Mouse (Mus musculus): ENCODE data around the gene Abtb2. TPM values are rescaled to one million over a fixed set of nuclear protein-coding genes. Genes with fewer than 3 reads are reported as not detected.

The Abtb2 gene
- polyA plus RNA-seq, 1 experiment from 2014 or later = 18.6 TPM

GRCm38 (mm10) chr2:103747891-103748290 lies 181.8 kb downstream of the Abtb2 start:
- ATAC-seq (ENCODE audit: insufficient number of reproducible peaks, insufficient read depth, low FRiP score, low read depth) = no peak
- Histone ChIP-seq H3K4me2 (ENCODE audit: low read length) (no peak overlapping the region), H3K9ac (ENCODE audit: low read length) (no peak overlapping the region), H3K36me3 (ENCODE audit: control insufficient read depth, insufficient read depth, low read length) (peaks cover 75% of the 10 kb centered on the region), H3K4me1 (ENCODE audit: control insufficient read depth in 2 of 2, insufficient read depth in 2 of 2, low read length in 2 of 2) (no peaks in the 10 kb centered on the region), H3K4me3 (ENCODE audit: control insufficient read depth in 1 of 2, insufficient read depth in 1 of 2, low read depth in 1 of 2, low read length in 2 of 2) (no peak overlapping the region), H3K27ac (replicated peaks in 1 of 2; ENCODE audit: control insufficient read depth in 1 of 2, insufficient read depth in 1 of 2, low read depth in 2 of 2, low read length in 2 of 2) (no peak overlapping the region), H3K9me3 (ENCODE audit: control insufficient read depth, low read length) (no peaks in the 10 kb centered on the region), H3K27me3 (ENCODE audit: control insufficient read depth, insufficient read depth, low read length) (no peaks in the 10 kb centered on the region)
- WGBS = 92% methylated on average over 9 of the region's 9 CpGs

DNA sequence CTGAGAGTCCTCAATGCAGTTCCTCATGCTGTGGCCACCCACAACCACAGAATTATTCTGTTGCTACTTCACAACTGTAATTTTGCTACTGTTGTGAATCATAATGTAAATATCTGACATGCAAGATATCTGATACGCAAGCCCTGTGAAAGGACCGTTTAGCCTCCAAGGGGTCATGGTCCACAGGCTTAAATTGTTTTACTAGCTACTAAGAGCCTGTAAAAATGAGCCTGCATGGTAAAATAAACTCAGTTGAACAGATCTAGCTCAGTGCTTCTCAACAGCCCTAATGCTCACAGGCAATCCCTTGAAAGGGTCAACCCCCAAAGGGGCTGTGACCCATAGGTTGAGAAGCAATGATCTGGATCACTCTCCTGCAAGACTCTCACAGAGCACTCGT lies 183.0 kb downstream of the Abtb2 start:
- H3K27me3 ChIP-seq (ENCODE audit: control insufficient read depth, insufficient read depth, low read length) = no peaks in the 10 kb centered on the region
- no peak overlapping the region for H3K9ac ChIP-seq (ENCODE audit: low read length)
- H3K4me1 ChIP-seq (ENCODE audit: control insufficient read depth in 2 of 2, insufficient read depth in 2 of 2, low read length in 2 of 2) = no peaks in the 10 kb centered on the region
- H3K27ac ChIP-seq (replicated peaks in 1 of 2; ENCODE audit: control insufficient read depth in 1 of 2, insufficient read depth in 1 of 2, low read depth in 2 of 2, low read length in 2 of 2) = no peak overlapping the region
- ATAC-seq (ENCODE audit: insufficient number of reproducible peaks, insufficient read depth, low FRiP score, low read depth) = no peak
- peaks cover 77% of the 10 kb centered on the region for H3K36me3 ChIP-seq (ENCODE audit: control insufficient read depth, insufficient read depth, low read length)
- 96% methylated on average over 3 of the region's 3 CpGs for WGBS
- no peak overlapping the region for H3K4me3 ChIP-seq (ENCODE audit: control insufficient read depth in 1 of 2, insufficient read depth in 1 of 2, low read depth in 1 of 2, low read length in 2 of 2)
- no peak overlapping the region for H3K4me2 ChIP-seq (ENCODE audit: low read length)
- no peaks in the 10 kb centered on the region for H3K9me3 ChIP-seq (ENCODE audit: control insufficient read depth, low read length)

DNA sequence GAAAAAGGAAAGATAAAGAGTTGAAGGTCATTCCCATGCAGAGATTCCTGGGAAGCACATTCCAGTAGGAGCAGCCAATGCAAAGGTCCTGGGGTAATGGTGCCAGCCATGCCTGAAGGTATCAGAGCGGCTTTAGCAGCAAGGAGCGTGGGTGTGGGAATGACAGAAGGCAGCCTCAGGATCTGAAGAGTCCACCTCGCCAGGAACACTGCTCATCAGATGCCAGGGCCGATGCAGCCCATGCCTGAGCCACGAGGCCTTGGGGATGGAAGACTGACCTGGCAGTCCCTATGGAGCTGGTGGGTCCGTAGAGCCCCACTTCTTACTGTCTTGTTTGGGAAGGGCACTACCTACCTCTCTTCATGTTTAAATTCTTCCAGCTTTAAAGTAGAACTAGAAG lies 185.7 kb downstream of the Abtb2 start:
- no peak for ATAC-seq (ENCODE audit: insufficient number of reproducible peaks, insufficient read depth, low FRiP score, low read depth)
- no peak overlapping the region for H3K27ac ChIP-seq (replicated peaks in 1 of 2; ENCODE audit: control insufficient read depth in 1 of 2, insufficient read depth in 1 of 2, low read depth in 2 of 2, low read length in 2 of 2)
- H3K4me3 ChIP-seq (ENCODE audit: control insufficient read depth in 1 of 2, insufficient read depth in 1 of 2, low read depth in 1 of 2, low read length in 2 of 2) = no peak overlapping the region
- no peaks in the 10 kb centered on the region for H3K9me3 ChIP-seq (ENCODE audit: control insufficient read depth, low read length)
- H3K4me1 ChIP-seq (ENCODE audit: control insufficient read depth in 2 of 2, insufficient read depth in 2 of 2, low read length in 2 of 2) = no peaks in the 10 kb centered on the region
- H3K9ac ChIP-seq (ENCODE audit: low read length) = no peak overlapping the region
- no peak overlapping the region for H3K4me2 ChIP-seq (ENCODE audit: low read length)
- WGBS = 93% methylated on average over 6 of the region's 6 CpGs
- peaks cover 91% of the 10 kb centered on the region for H3K36me3 ChIP-seq (ENCODE audit: control insufficient read depth, insufficient read depth, low read length)
- no peaks in the 10 kb centered on the region for H3K27me3 ChIP-seq (ENCODE audit: control insufficient read depth, insufficient read depth, low read length)

DNA sequence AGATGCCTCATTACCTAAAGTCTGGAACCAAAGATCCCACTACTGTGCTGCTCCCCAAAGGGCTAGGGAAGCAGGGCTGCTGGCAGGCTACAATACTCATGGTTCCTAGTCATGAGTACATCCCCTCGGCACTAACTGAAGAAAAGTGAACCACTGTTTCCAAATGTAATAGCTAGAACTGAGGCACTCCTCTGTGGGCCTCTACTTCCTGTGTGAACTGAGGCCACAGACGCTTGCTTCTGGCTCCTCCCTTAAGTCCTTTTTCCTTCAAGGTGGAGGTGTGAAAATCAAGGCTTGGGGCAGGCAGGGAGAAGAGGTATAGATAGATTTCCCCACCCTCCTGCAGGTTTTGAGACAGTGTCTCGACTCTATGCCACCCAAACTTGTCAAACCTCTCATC lies 188.5 kb downstream of the Abtb2 start:
- Histone ChIP-seq H3K27ac (replicated peaks in 1 of 2; ENCODE audit: control insufficient read depth in 1 of 2, insufficient read depth in 1 of 2, low read depth in 2 of 2, low read length in 2 of 2) (no peak overlapping the region), H3K4me2 (ENCODE audit: low read length) (no peak overlapping the region), H3K9ac (ENCODE audit: low read length) (no peak overlapping the region), H3K36me3 (ENCODE audit: control insufficient read depth, insufficient read depth, low read length) (peaks cover 76% of the 10 kb centered on the region), H3K4me1 (ENCODE audit: control insufficient read depth in 2 of 2, insufficient read depth in 2 of 2, low read length in 2 of 2) (no peaks in the 10 kb centered on the region), H3K9me3 (ENCODE audit: control insufficient read depth, low read length) (no peaks in the 10 kb centered on the region), H3K27me3 (ENCODE audit: control insufficient read depth, insufficient read depth, low read length) (no peaks in the 10 kb centered on the region), H3K4me3 (ENCODE audit: control insufficient read depth in 1 of 2, insufficient read depth in 1 of 2, low read depth in 1 of 2, low read length in 2 of 2) (no peak overlapping the region)
- 90% methylated on average over 3 of the region's 3 CpGs for WGBS
- no peak for ATAC-seq (ENCODE audit: insufficient number of reproducible peaks, insufficient read depth, low FRiP score, low read depth)

DNA sequence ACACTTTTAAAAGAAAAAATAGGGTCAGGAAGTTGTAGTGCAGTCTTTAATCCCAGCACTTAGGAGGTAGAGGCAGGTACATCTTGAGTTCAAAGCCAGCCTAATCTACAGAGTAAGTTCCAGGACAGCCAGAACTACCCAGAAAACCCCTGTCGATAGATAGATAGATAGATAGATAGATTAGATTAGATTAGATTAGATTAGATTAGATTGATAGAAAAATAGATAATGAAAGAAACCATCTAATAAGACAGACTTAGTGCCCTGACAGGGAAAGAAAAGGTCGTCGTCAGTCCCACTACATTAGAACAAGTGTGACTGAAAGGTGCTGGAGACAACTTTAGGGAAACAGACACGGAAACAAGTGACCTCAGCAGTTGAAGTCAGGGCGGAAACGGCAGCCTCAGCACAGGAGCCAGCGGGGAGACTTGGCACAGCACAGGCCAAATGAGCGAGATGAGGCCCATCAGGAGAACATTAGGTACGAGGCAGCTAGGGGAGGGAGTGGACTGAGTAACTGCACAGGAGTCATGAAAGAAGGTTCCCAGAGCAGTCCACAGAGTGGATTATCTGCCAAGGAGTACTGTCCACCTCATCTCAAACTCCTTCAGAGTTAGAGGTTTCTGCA lies 189.5 kb downstream of the Abtb2 start:
- Histone ChIP-seq H3K27ac (replicated peaks in 1 of 2; ENCODE audit: control insufficient read depth in 1 of 2, insufficient read depth in 1 of 2, low read depth in 2 of 2, low read length in 2 of 2) (no peak overlapping the region), H3K4me1 (ENCODE audit: control insufficient read depth in 2 of 2, insufficient read depth in 2 of 2, low read length in 2 of 2) (no peaks in the 10 kb centered on the region), H3K36me3 (ENCODE audit: control insufficient read depth, insufficient read depth, low read length) (peaks cover 66% of the 10 kb centered on the region), H3K9me3 (ENCODE audit: control insufficient read depth, low read length) (no peaks in the 10 kb centered on the region), H3K4me3 (ENCODE audit: control insufficient read depth in 1 of 2, insufficient read depth in 1 of 2, low read depth in 1 of 2, low read length in 2 of 2) (no peak overlapping the region), H3K9ac (ENCODE audit: low read length) (no peak overlapping the region), H3K4me2 (ENCODE audit: low read length) (no peak overlapping the region), H3K27me3 (ENCODE audit: control insufficient read depth, insufficient read depth, low read length) (no peaks in the 10 kb centered on the region)
- ATAC-seq (ENCODE audit: insufficient number of reproducible peaks, insufficient read depth, low FRiP score, low read depth) = no peak
- 78% methylated on average over 9 of the region's 9 CpGs for WGBS

- Histone ChIP-seq H3K4me3 (ENCODE audit: control insufficient read depth in 1 of 2, insufficient read depth in 1 of 2, low read depth in 1 of 2, low read length in 2 of 2) (peak overlapping the region; percentile 56 to 66), H3K4me1 (ENCODE audit: control insufficient read depth in 2 of 2, insufficient read depth in 2 of 2, low read length in 2 of 2) (peaks cover 0 to 6% of the 10 kb centered on the region in 2 experiments; a peak in 1 of 4 replicates), H3K9me3 (ENCODE audit: control insufficient read depth, low read length) (no peaks in the 10 kb centered on the region), H3K4me2 (ENCODE audit: low read length) (peak overlapping the region; percentile 87), H3K27ac (replicated peaks in 1 of 2; ENCODE audit: control insufficient read depth in 1 of 2, insufficient read depth in 1 of 2, low read depth in 2 of 2, low read length in 2 of 2) (peak overlapping the region; percentile 65 to 68), H3K27me3 (ENCODE audit: control insufficient read depth, insufficient read depth, low read length) (no peaks in the 10 kb centered on the region), H3K9ac (ENCODE audit: low read length) (peak overlapping the region; percentile 71), H3K36me3 (ENCODE audit: control insufficient read depth, insufficient read depth, low read length) (peaks cover 32% of the 10 kb centered on the region)
- WGBS = under 1% methylated on average over 12 of the region's 12 CpGs
- ATAC-seq (ENCODE audit: insufficient number of reproducible peaks, insufficient read depth, low FRiP score, low read depth) = 0 out of 2 replicates have a peak, but pooled peaks have one; percentile 1
These were observed 194.3 kb downstream of the Abtb2 start for GRCm38 (mm10) chr2:103760421-103760820.

- H3K9ac ChIP-seq (ENCODE audit: low read length) = peak within 1 kb of the TSS; percentile 71
- no peaks in the 10 kb centered on the region for H3K9me3 ChIP-seq (ENCODE audit: control insufficient read depth, low read length)
- ATAC-seq (ENCODE audit: insufficient number of reproducible peaks, insufficient read depth, low FRiP score, low read depth) = peak; percentile 94
- no peaks in the 10 kb centered on the region for H3K27me3 ChIP-seq (ENCODE audit: control insufficient read depth, insufficient read depth, low read length)
- H3K27ac ChIP-seq (replicated peaks in 1 of 2; ENCODE audit: control insufficient read depth in 1 of 2, insufficient read depth in 1 of 2, low read depth in 2 of 2, low read length in 2 of 2) = peak within 1 kb of the TSS; percentile 65 to 68
- peaks cover 32% of the 10 kb centered on the region for H3K36me3 ChIP-seq (ENCODE audit: control insufficient read depth, insufficient read depth, low read length)
- H3K4me3 ChIP-seq (ENCODE audit: control insufficient read depth in 1 of 2, insufficient read depth in 1 of 2, low read depth in 1 of 2, low read length in 2 of 2) = peak within 1 kb of the TSS; percentile 56 to 66
- peaks cover 0 to 6% of the 10 kb centered on the region in 2 experiments; a peak in 1 of 4 replicates for H3K4me1 ChIP-seq (ENCODE audit: control insufficient read depth in 2 of 2, insufficient read depth in 2 of 2, low read length in 2 of 2)
- peak within 1 kb of the TSS; percentile 87 for H3K4me2 ChIP-seq (ENCODE audit: low read length)
- under 1% methylated on average over 47 of the region's 47 CpGs for WGBS
These were observed 195.0 kb downstream of the Abtb2 start, which contains the start of gene Nat10 for GRCm38 (mm10) chr2:103760906-103761716. Nat10 (minus strand) TSS chr2:103761270.

Measured in heart, embryonic 14.5 days (tissue).